Mouse (Mus musculus): Measurements from ENCODE around the gene 1500011B03Rik. TPM values are rescaled to one million over a fixed set of nuclear protein-coding genes. Genes with fewer than 3 reads are reported as not detected.
A peak's percentile ranks its signal among the peaks of the same experiment; 100 is the strongest.

Gene 1500011B03Rik
- total and polyA plus RNA-seq, 2 experiments from 2014 or later, result 31.3 to 37.2 TPM

DNA sequence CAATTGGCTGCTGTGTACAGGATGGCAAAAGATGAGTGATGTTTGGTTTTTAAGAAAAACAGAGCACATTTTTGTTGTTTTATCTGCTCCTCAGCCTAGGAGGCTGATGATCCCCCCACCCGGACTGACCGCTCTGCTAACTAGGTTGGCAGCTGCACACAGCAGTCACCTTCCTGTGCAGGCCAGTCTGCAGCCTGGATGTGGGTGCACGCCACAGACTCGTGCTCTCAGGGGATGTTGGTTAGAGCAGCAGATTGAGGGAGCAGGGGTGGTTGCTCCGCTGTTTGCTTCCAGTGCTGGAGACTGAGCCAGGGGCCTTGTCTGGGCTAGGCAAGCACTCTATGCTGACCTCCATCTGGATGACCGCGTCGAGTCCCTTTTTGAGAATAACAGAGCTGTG lies 53.5 kb downstream of the 1500011B03Rik start:
- no peak for ATAC-seq (ENCODE audit: insufficient read depth, low read depth)
- WGBS, result 83% methylated on average over 8 of the region's 8 CpGs

DNA sequence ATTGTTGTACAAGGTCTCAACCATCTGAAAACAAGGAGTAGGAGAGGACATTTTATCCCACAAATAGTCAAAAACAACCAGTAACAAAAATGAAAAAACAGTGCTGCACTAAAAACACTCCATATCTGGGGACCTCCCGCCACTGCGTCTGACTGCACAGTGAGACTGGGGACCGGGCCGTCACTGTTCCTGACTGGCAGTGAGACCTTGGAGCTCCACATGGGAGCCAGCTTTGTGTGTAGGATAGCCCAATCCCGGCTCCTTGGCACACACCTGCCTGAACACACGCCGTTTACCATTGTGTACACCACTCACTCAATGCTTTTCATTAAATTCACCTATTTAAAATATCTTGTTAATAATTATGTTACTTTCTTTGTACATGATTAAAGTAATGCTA lies 56.1 kb downstream of the 1500011B03Rik start:
- Histone ChIP-seq H3K9me3 (replicated peaks; ENCODE audit: control insufficient read depth, low read length) (no peaks in the 10 kb centered on the region), H3K27me3 (ENCODE audit: control insufficient read depth, insufficient read depth, low read length) (no peaks in the 10 kb centered on the region), H3K36me3 (replicated peaks; ENCODE audit: control insufficient read depth, insufficient read depth, low read length) (peaks cover 46% of the 10 kb centered on the region), H3K27ac (ENCODE audit: low read depth) (no peak overlapping the region), H3K9ac (replicated peaks; ENCODE audit: low read depth, low read length) (no peak overlapping the region), H3K4me1 (ENCODE audit: control insufficient read depth, insufficient read depth) (peaks cover 13% of the 10 kb centered on the region), H3K4me2 (ENCODE audit: low read depth, low read length) (no peak overlapping the region), H3K4me3 (ENCODE audit: low read depth, low read length) (no peak overlapping the region)
- no peak for ATAC-seq (ENCODE audit: insufficient read depth, low read depth)
- TF ChIP-seq EP300 (IDR thresholded peaks at IDR 0.05; ENCODE audit: low read depth) (no peak), CTCF (IDR thresholded peaks at IDR 0.05; ENCODE audit: low read depth) (no peak)
- WGBS, result 81% methylated on average over 7 of the region's 7 CpGs
- DNase-seq (ENCODE audit: low spot score), result no peak

More for the DNA sequence above, 53.5 kb downstream of the 1500011B03Rik start:
- DNase-seq (ENCODE audit: low spot score), result no peak
- peaks cover 16% of the 10 kb centered on the region for H3K4me1 ChIP-seq (ENCODE audit: control insufficient read depth, insufficient read depth)
- no peak overlapping the region for H3K4me2 ChIP-seq (ENCODE audit: low read depth, low read length)
- no peak overlapping the region for H3K27ac ChIP-seq (ENCODE audit: low read depth)
- no peaks in the 10 kb centered on the region for H3K9me3 ChIP-seq (replicated peaks; ENCODE audit: control insufficient read depth, low read length)
- peaks cover 20% of the 10 kb centered on the region for H3K36me3 ChIP-seq (replicated peaks; ENCODE audit: control insufficient read depth, insufficient read depth, low read length)
- H3K9ac ChIP-seq (replicated peaks; ENCODE audit: low read depth, low read length), result no peak overlapping the region
- H3K27me3 ChIP-seq (ENCODE audit: control insufficient read depth, insufficient read depth, low read length), result no peaks in the 10 kb centered on the region
- no peak for TF ChIP-seq CTCF (IDR thresholded peaks at IDR 0.05; ENCODE audit: low read depth)
- no peak for TF ChIP-seq EP300 (IDR thresholded peaks at IDR 0.05; ENCODE audit: low read depth)
- H3K4me3 ChIP-seq (ENCODE audit: low read depth, low read length), result no peak overlapping the region

DNA sequence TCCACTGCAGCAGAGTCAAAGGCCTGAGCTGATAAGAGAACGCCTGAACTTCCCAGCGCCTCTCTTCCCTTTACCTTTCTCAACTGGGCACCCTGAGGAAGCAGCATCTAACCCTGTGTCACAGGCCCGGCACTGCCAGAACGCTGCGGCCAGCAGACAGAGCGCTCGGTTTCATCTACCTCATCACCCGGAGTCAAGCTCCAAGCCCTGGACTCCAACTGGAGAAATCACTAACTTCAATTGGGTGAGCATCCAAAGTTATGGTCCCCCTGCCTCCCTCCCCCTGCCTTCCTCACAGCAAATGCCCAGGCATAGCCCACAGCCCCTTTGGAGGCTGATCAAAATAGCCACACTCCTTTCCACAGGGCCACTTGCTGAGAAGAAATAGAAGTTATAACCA lies 56.6 kb downstream of the 1500011B03Rik start:
- no peak overlapping the region for H3K4me2 ChIP-seq (ENCODE audit: low read depth, low read length)
- WGBS, result 70% methylated on average over 8 of the region's 8 CpGs
- no peaks in the 10 kb centered on the region for H3K27me3 ChIP-seq (ENCODE audit: control insufficient read depth, insufficient read depth, low read length)
- peaks cover 8% of the 10 kb centered on the region; the same call in 1 of the 2 replicates for H3K4me1 ChIP-seq (ENCODE audit: control insufficient read depth, insufficient read depth)
- H3K4me3 ChIP-seq (ENCODE audit: low read depth, low read length), result no peak overlapping the region
- H3K27ac ChIP-seq (ENCODE audit: low read depth), result no peak overlapping the region
- peaks cover 51% of the 10 kb centered on the region for H3K36me3 ChIP-seq (replicated peaks; ENCODE audit: control insufficient read depth, insufficient read depth, low read length)
- DNase-seq (ENCODE audit: low spot score), result no peak
- H3K9me3 ChIP-seq (replicated peaks; ENCODE audit: control insufficient read depth, low read length), result no peaks in the 10 kb centered on the region
- ATAC-seq (ENCODE audit: insufficient read depth, low read depth), result no peak
- TF ChIP-seq EP300 (IDR thresholded peaks at IDR 0.05; ENCODE audit: low read depth), result no peak
- no peak for TF ChIP-seq CTCF (IDR thresholded peaks at IDR 0.05; ENCODE audit: low read depth)
- H3K9ac ChIP-seq (replicated peaks; ENCODE audit: low read depth, low read length), result no peak overlapping the region

- no peak overlapping the region for H3K27ac ChIP-seq (ENCODE audit: low read depth)
- no peak for TF ChIP-seq EP300 (IDR thresholded peaks at IDR 0.05; ENCODE audit: low read depth)
- TF ChIP-seq CTCF (IDR thresholded peaks at IDR 0.05; ENCODE audit: low read depth), result peak; percentile 15; the same call in 1 of the 2 replicates
- WGBS, result 91% methylated on average over 18 of the region's 18 CpGs
Measured at GRCm38 (mm10) chr5:114764812-114765735, 58.2 kb downstream of the 1500011B03Rik start.

DNA sequence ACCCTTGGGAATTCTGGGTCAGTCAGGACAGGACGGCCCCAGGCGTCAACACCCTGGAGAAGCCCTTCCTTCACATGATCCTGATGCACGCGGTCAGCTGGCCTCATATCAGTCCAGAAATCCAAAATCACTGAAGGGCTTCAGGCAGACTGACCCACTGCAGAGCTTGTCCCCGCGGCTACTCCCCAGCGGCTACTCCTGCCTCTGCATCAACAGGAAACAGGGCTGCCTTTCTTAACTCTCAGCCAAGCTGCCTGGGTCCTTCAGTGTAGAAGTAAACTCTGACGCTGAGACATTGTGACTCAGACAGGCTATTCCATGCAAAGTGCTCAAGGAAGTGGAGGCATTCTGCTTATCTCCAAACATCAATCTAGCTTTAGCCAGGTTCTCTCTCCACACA lies 61.3 kb downstream of the 1500011B03Rik start:
- TF ChIP-seq EP300 (IDR thresholded peaks at IDR 0.05; ENCODE audit: low read depth) (no peak), CTCF (IDR thresholded peaks at IDR 0.05; ENCODE audit: low read depth) (no peak)
- H3K27ac ChIP-seq (ENCODE audit: low read depth), result 0 out of 2 replicates have a peak overlapping the region, but pooled peaks have one; percentile 46
- H3K36me3 ChIP-seq (replicated peaks; ENCODE audit: control insufficient read depth, insufficient read depth, low read length), result peaks cover 93% of the 10 kb centered on the region
- peak; percentile 70 for ATAC-seq (ENCODE audit: insufficient read depth, low read depth)
- no peak overlapping the region for H3K4me3 ChIP-seq (ENCODE audit: low read depth, low read length)
- WGBS, result 29% methylated on average over 8 of the region's 8 CpGs
- H3K4me2 ChIP-seq (ENCODE audit: low read depth, low read length), result no peak overlapping the region
- H3K27me3 ChIP-seq (ENCODE audit: control insufficient read depth, insufficient read depth, low read length), result no peaks in the 10 kb centered on the region
- peak; percentile 53 for DNase-seq (ENCODE audit: low spot score)
- H3K9me3 ChIP-seq (replicated peaks; ENCODE audit: control insufficient read depth, low read length), result no peaks in the 10 kb centered on the region
- H3K9ac ChIP-seq (replicated peaks; ENCODE audit: low read depth, low read length), result no peak overlapping the region
- H3K4me1 ChIP-seq (ENCODE audit: control insufficient read depth, insufficient read depth), result no peaks in the 10 kb centered on the region

More at GRCm38 (mm10) chr5:114764812-114765735, 58.2 kb downstream of the 1500011B03Rik start:
- H3K27me3 ChIP-seq (ENCODE audit: control insufficient read depth, insufficient read depth, low read length), result no peaks in the 10 kb centered on the region
- peaks cover 67% of the 10 kb centered on the region for H3K36me3 ChIP-seq (replicated peaks; ENCODE audit: control insufficient read depth, insufficient read depth, low read length)
- no peak overlapping the region for H3K4me3 ChIP-seq (ENCODE audit: low read depth, low read length)
- no peak overlapping the region for H3K4me2 ChIP-seq (ENCODE audit: low read depth, low read length)
- H3K4me1 ChIP-seq (ENCODE audit: control insufficient read depth, insufficient read depth), result no peaks in the 10 kb centered on the region
- DNase-seq (ENCODE audit: low spot score) (no peak), ATAC-seq (ENCODE audit: insufficient read depth, low read depth) (no peak)
- H3K9me3 ChIP-seq (replicated peaks; ENCODE audit: control insufficient read depth, low read length), result no peaks in the 10 kb centered on the region
- no peak overlapping the region for H3K9ac ChIP-seq (replicated peaks; ENCODE audit: low read depth, low read length)

All from heart, postnatal 0 days (tissue).